Mouse (Mus musculus) olfactory bulb, adult 2 months (tissue): ENCODE data around the gene Insl5.

Experiments
- CTCF ChIP-seq: fragments of 200-500 bp; IDR thresholded peaks from 2 replicates; pipeline ENCODE4 v1.5.1; 2012; ENCODE audit warnings: low read depth, mild to moderate bottlenecking, low read length, moderate library complexity; ENCODE audit not compliant: insufficient read depth
- POLR2A ChIP-seq: fragments of 200-500 bp; IDR thresholded peaks from 2 replicates; pipeline ENCODE4 v1.6.1; 2012; ENCODE audit warnings: mild to moderate bottlenecking, low read depth, low read length, moderate library complexity; ENCODE audit not compliant: insufficient read depth

- TF ChIP-seq CTCF (no peak), POLR2A (no peak)
Measured at GRCm38 (mm10) chr4:103042997-103043396, 16.4 kb upstream of the Insl5 start.
